9 mouse cellular contexts compared by ENCODE assay signal in the genomic region with DNA sequence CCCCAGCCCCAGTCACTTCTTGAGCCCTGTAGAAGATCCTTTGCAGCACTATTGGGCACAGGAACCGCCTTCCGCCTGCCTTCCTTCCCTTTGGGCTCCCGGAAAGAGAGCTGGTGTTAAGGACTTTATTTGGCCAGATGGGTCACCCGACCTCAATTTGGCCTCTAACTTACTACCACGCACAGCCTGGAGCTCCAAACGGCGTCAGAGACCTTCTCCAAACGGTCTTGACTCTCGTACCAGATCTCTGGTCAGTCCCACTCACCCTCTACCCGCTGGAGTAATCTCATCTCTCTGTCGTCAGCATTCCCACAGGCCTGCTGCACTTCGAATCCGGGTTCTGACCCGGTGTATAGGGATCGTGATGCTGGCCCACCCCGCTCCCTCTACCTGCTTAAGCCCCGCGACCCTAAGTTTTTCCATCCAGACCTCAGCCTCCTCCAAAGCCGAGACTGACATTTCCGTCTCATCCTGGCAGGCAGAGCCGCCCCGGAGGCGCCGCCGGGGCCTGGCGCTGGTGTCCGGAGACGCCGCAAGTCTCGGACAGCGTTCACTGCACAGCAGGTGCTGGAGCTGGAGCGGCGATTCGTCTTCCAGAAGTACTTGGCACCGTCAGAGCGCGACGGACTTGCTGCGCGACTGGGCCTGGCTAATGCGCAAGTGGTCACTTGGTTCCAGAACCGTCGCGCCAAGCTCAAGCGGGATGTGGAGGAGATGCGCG. TPM values are rescaled to one million over a fixed set of nuclear protein-coding genes. Genes with fewer than 3 reads are reported as not detected.
A peak's percentile ranks its signal among the peaks of the same experiment; 100 is the strongest.
DNase-seq lines count a peak whose midpoint lies in the region; ATAC-seq and TF ChIP-seq lines count a peak whose summit lies in the region.
"Had no signal": no experiment of that assay in that cellular context is flagged by ENCODE, and none has a peak within 500 bp of the region (broad histone marks: within the 10 kb centered on the region; RNA-seq: fewer than 3 reads in every experiment).

No protein-coding gene starts in this region.

- H3K79me2 ChIP-seq in heart, adult 2 months (replicated peaks; ENCODE audit: control insufficient read depth, insufficient read depth, low read length), result no peaks in the 10 kb centered on the region

- peak overlapping the region; percentile 64 for H3K4me3 ChIP-seq in heart, adult 2 months
- H3K4me3 ChIP-seq in kidney, embryonic 14.5 days (ENCODE audit: low read length), result peak overlapping the region; percentile 33

- TF ChIP-seq POLR2A in heart, adult 2 months (IDR thresholded peaks at IDR 0.05; ENCODE audit: insufficient read depth, low read depth, low read length), result no peak

- no peak for TF ChIP-seq EP300 in heart, adult 2 months (IDR thresholded peaks at IDR 0.05; ENCODE audit: insufficient read depth, low read depth, low read length)

- peak; percentile 46 for DNase-seq in ovary, postnatal 36 days (ENCODE audit: low spot score)
- no peak for DNase-seq in ovary, postnatal 10 days (ENCODE audit: low spot score)
- peak; percentile 51 to 66 for DNase-seq in heart, adult 2 months
- DNase-seq in lung, postnatal 25 days (ENCODE audit: low spot score), result peak; percentile 30
- DNase-seq in right cerebral cortex, postnatal 25 days, result no peak
- DNase-seq in T-cell, adult 2 months (ENCODE audit: low spot score), result no peak
- no peak for DNase-seq in frontal cortex, adult 2 months (ENCODE audit: extremely low spot score in 1 of 2, low spot score in 1 of 2)

- no peaks in the 10 kb centered on the region for H3K4me1 ChIP-seq in heart, adult 2 months (ENCODE audit: control insufficient read depth, insufficient read depth, low read length)
- H3K4me1 ChIP-seq in kidney, embryonic 14.5 days (ENCODE audit: control insufficient read depth, insufficient read depth, low read length), result peaks cover 37% of the 10 kb centered on the region

- peak overlapping the region; percentile 73 for H3K9ac ChIP-seq in heart, adult 2 months (ENCODE audit: low read depth, low read length)
- H3K9ac ChIP-seq in kidney, embryonic 14.5 days (ENCODE audit: low read depth, low read length), result peak overlapping the region; percentile 2; the same call in 1 of the 2 replicates

- H3K27ac ChIP-seq in heart, adult 2 months, result peak overlapping the region; percentile 76
- H3K27ac ChIP-seq in kidney, embryonic 14.5 days (ENCODE audit: low read depth, low read length), result no peak overlapping the region

- H3K27me3 ChIP-seq in heart, adult 2 months (ENCODE audit: control insufficient read depth, insufficient read depth, low read length), result no peaks in the 10 kb centered on the region
- H3K27me3 ChIP-seq in kidney, embryonic 14.5 days (ENCODE audit: control insufficient read depth, insufficient read depth, low read length), result peaks cover 27% of the 10 kb centered on the region; the same call in 1 of the 2 replicates

- WGBS in heart, adult 2 months, result under 1% methylated on average over 47 of the region's 47 CpGs
- 2% methylated on average over 47 of the region's 47 CpGs for WGBS in kidney, embryonic 14.5 days

- H3K9me3 ChIP-seq in kidney, embryonic 14.5 days (ENCODE audit: control insufficient read depth, low read length), result no peaks in the 10 kb centered on the region

- H3K4me2 ChIP-seq in kidney, embryonic 14.5 days (replicated peaks; ENCODE audit: low read depth, low read length), result peak overlapping the region; percentile 49

- no peak for TF ChIP-seq CTCF in heart, adult 2 months (IDR thresholded peaks at IDR 0.05)

- no peak for ATAC-seq in kidney, embryonic 14.5 days (ENCODE audit: low FRiP score, low TSS enrichment)

- intact Hi-C loops in heart, adult 2 months (cut with DNase I), result no loop called here

- no peaks in the 10 kb centered on the region for H3K36me3 ChIP-seq in heart, adult 2 months (ENCODE audit: control insufficient read depth, insufficient read depth, low read length)
- 0 out of 2 replicates have a peak, but pooled peaks cover 2% of the 10 kb centered on the region for H3K36me3 ChIP-seq in kidney, embryonic 14.5 days (ENCODE audit: control insufficient read depth, insufficient read depth, low read length)

RNA-seq across cellular contexts. Expression of gene Lbx2, which starts 1.2 kb away (rescaled TPM):
- total RNA-seq in heart, adult 2 months (2021), result 1 to 10 TPM in 1 of 2 experiments, under 1 TPM in 1; 0.84 to 1.5 TPM
- polyA plus RNA-seq in heart, adult 2 months (2012; rRNA removed), result 1.5 and 2.2 TPM in 2 replicates
- polyA plus RNA-seq in kidney, embryonic 14.5 days (2014; fragmentation: Nextera tagmentation; extraction: Ambion mirVana), result 8.3 and 8.8 TPM in 2 replicates
- 0.36 and 0.66 TPM in 2 replicates for polyA plus RNA-seq in frontal cortex, adult 2 months (2012; rRNA removed)

RNA-seq across cellular contexts. Expression of gene Pcgf1, which starts 9.7 kb away (rescaled TPM):
- 1 to 10 TPM; 7.7 to 8.0 TPM for total RNA-seq in heart, adult 2 months (2021)
- 11.5 and 15.5 TPM in 2 replicates for polyA plus RNA-seq in heart, adult 2 months (2012; rRNA removed)
- 36.7 and 51.2 TPM in 2 replicates for polyA plus RNA-seq in kidney, embryonic 14.5 days (2014; fragmentation: Nextera tagmentation; extraction: Ambion mirVana)
- 40.1 and 40.5 TPM in 2 replicates for polyA plus RNA-seq in frontal cortex, adult 2 months (2012; rRNA removed)

RNA-seq across cellular contexts. Expression of gene Ccdc142, which starts 14.0 kb away (rescaled TPM):
- total RNA-seq in heart, adult 2 months (2021), result 1 to 10 TPM; 2.0 to 2.5 TPM
- polyA plus RNA-seq in heart, adult 2 months (2012; rRNA removed), result 1.7 and 2.4 TPM in 2 replicates
- 1.6 and 2.4 TPM in 2 replicates for polyA plus RNA-seq in kidney, embryonic 14.5 days (2014; fragmentation: Nextera tagmentation; extraction: Ambion mirVana)
- polyA plus RNA-seq in frontal cortex, adult 2 months (2012; rRNA removed), result 6.3 and 11.1 TPM in 2 replicates

RNA-seq across cellular contexts. Expression of gene Gm42688, which starts 14.1 kb away (rescaled TPM):
- total RNA-seq in heart, adult 2 months (2021), result under 1 TPM; 0.80 to 0.94 TPM
- polyA plus RNA-seq in heart, adult 2 months (2012; rRNA removed), result 1.6 TPM in 2 replicates
- polyA plus RNA-seq in kidney, embryonic 14.5 days (2014; fragmentation: Nextera tagmentation; extraction: Ambion mirVana), result 2.4 and 3.5 TPM in 2 replicates
- polyA plus RNA-seq in frontal cortex, adult 2 months (2012; rRNA removed), result 8.5 and 11.2 TPM in 2 replicates

RNA-seq across cellular contexts. Expression of gene Tlx2, which starts 17.3 kb away (rescaled TPM):
- not detected for total RNA-seq in heart, adult 2 months (2021)
- 0.14 TPM in 1 of 2 replicates, not detected in the other for polyA plus RNA-seq in heart, adult 2 months (2012; rRNA removed)
- not detected in 2 replicates for polyA plus RNA-seq in kidney, embryonic 14.5 days (2014; fragmentation: Nextera tagmentation; extraction: Ambion mirVana)
- polyA plus RNA-seq in frontal cortex, adult 2 months (2012; rRNA removed), result not detected in 2 replicates
- polyA plus RNA-seq: gonadal fat pad, adult 2 months had no signal

Comparison
In these comparisons a context has a peak if more than half of its experiments do, and no peak if none do; other contexts are left out.
1. DNase-seq: peak in ovary, postnatal 36 days (single experiment), heart, adult 2 months (2 of 2) and lung, postnatal 25 days (single experiment); none in ovary, postnatal 10 days (single experiment), right cerebral cortex, postnatal 25 days (single experiment), T-cell, adult 2 months (single experiment) and frontal cortex, adult 2 months (0 of 2).